Mouse (Mus musculus): ENCODE measurements at regions not wholly inside any gene's neighbourhood (a gene's known extent, or its start where the extent isn't known, plus 50 kb on each side); places are given as distances from the start of the nearest gene placed in this dataset.
"Not testable (repeated sequence)": the region's sequence is repeated elsewhere in the genome, so short reads cannot be mapped to it uniquely, and the experiment has no call there.

- DNase-seq (ENCODE audit: low spot score in 2 of 2): no peak
Measured at GRCm38 (mm10) chr7:73827549-73827948, 87.4 kb downstream of the Fam174b start.

- DNase-seq (ENCODE audit: low spot score in 2 of 2): no peak
Measured at GRCm38 (mm10) chr7:73830581-73830980, 90.5 kb downstream of the Fam174b start.

- DNase-seq (ENCODE audit: low spot score in 2 of 2): no peak
Measured at GRCm38 (mm10) chr7:73840381-73840780, 100.3 kb downstream of the Fam174b start.

GRCm38 (mm10) chr7:73852184-73852583 lies 112.1 kb downstream of the Fam174b start:
- DNase-seq (ENCODE audit: low spot score in 2 of 2): no peak

GRCm38 (mm10) chr7:73853296-73853950 lies 113.3 kb downstream of the Fam174b start:
- DNase-seq (ENCODE audit: low spot score in 2 of 2): not testable (repeated sequence)

GRCm38 (mm10) chr7:73855489-73855888 lies 115.4 kb downstream of the Fam174b start:
- DNase-seq (ENCODE audit: low spot score in 2 of 2): no peak

- DNase-seq (ENCODE audit: low spot score in 2 of 2): no peak
Measured at GRCm38 (mm10) chr7:73856908-73857307, 116.8 kb downstream of the Fam174b start.

- DNase-seq (ENCODE audit: low spot score in 2 of 2): no peak
Measured at GRCm38 (mm10) chr7:73865086-73865485, 125.0 kb downstream of the Fam174b start.

GRCm38 (mm10) chr7:73872181-73872580 lies 132.1 kb downstream of the Fam174b start:
- no peak for DNase-seq (ENCODE audit: low spot score in 2 of 2)

GRCm38 (mm10) chr7:73881252-73882042 lies 132.0 kb downstream of the St8sia2 start:
- peak in 1 of 2 experiments; percentile 25 for DNase-seq (ENCODE audit: low spot score in 2 of 2)

GRCm38 (mm10) chr7:73886152-73886551 lies 127.3 kb downstream of the St8sia2 start:
- DNase-seq (ENCODE audit: low spot score in 2 of 2): no peak
